Mouse (Mus musculus) G1E (cell line): ENCODE data around the gene Rtn4rl2. TPM values are rescaled to one million over a fixed set of nuclear protein-coding genes. Genes with fewer than 3 reads are reported as not detected.
A peak's percentile ranks its signal among the peaks of the same experiment; 100 is the strongest.

Source experiments
- ATAC-seq: 2 replicates; pipeline ENCODE4 v1.8.0; 2016; ENCODE audit warnings: mild to moderate bottlenecking; ENCODE audit not compliant: insufficient number of reproducible peaks, poor library complexity, low FRiP score, severe bottlenecking; ENCODE audit errors: extremely low read depth
- DNase-seq: peaks from one replicate; pipeline ENCODE4 v3.0.0; 2012; ENCODE audit warnings: low spot score
- H3K27me3 ChIP-seq: 2 replicates; pipeline ENCODE4 v1.6.1; 2012; ENCODE audit warnings: mild to moderate bottlenecking, low read length, inconsistent platforms; ENCODE audit not compliant: insufficient read depth
- H3K36me3 ChIP-seq: replicated peaks from 2 replicates; pipeline ENCODE3; 2012; ENCODE audit warnings: mild to moderate bottlenecking, inconsistent platforms
- H3K4me1 ChIP-seq: 2 replicates; pipeline ENCODE4 v1.6.1; 2012; ENCODE audit warnings: low read depth, low read length, inconsistent platforms, mixed read lengths; ENCODE audit not compliant: insufficient read depth
- H3K4me3 ChIP-seq: 2 replicates; pipeline ENCODE4 v1.5.1; 2012; ENCODE audit warnings: low read depth, mild to moderate bottlenecking, inconsistent platforms, low read length, moderate library complexity, mixed read lengths
- H3K9me3 ChIP-seq: replicated peaks from 2 replicates; pipeline ENCODE4 v1.6.1; 2012; ENCODE audit warnings: inconsistent platforms
- CTCF ChIP-seq: IDR thresholded peaks from 2 replicates; pipeline ENCODE4 v1.5.1; 2012; ENCODE audit warnings: low read depth, low read length, inconsistent platforms, mixed read lengths
- GATA1 ChIP-seq: IDR thresholded peaks from 2 replicates; pipeline ENCODE4 v1.6.1; 2012; ENCODE audit warnings: borderline replicate concordance, low read length, inconsistent platforms, mixed read lengths
- GATA2 ChIP-seq: IDR thresholded peaks from 2 replicates; pipeline ENCODE4 v1.6.1; 2012; ENCODE audit warnings: low read depth, low read length, inconsistent platforms, borderline replicate concordance
- POLR2AphosphoS5 ChIP-seq: IDR thresholded peaks from 2 replicates; pipeline ENCODE4 v1.6.1; 2012; ENCODE audit warnings: low read depth, low read length, inconsistent platforms; ENCODE audit not compliant: insufficient replicate concordance
- TAL1 ChIP-seq: conservative IDR thresholded peaks from 2 replicates; pipeline ENCODE4 v1.6.1; 2012; ENCODE audit warnings: low read depth, low read length, inconsistent platforms, mixed read lengths
- polyA plus RNA-seq: library from polyadenylated mRNA; stranded (reverse); fragments of >175 nt; gene quantifications from 2 replicates; pipeline ENCODE4 v1.2.3, GENCODE M21; 2012
- total RNA-seq, 2 experiments: library from RNA; stranded (forward) in 1 of 2; stranded (reverse) in 1 of 2; fragments of 200-1000 nt in 1 of 2; fragments of >200 nt in 1 of 2; fragmentation: Nextera tagmentation in 1 of 2; gene quantifications; 2 replicates each; pipeline ENCODE4 v1.2.3; 2014 to 2017

Rtn4rl2 gene
- total and polyA plus RNA-seq, 3 experiments: not detected

- ATAC-seq: no peak; the same call in 1 of the 2 replicates
- TF ChIP-seq CTCF: no peak
- no peak for TF ChIP-seq POLR2AphosphoS5
- no peak for TF ChIP-seq GATA1
- TF ChIP-seq GATA2: no peak
- TF ChIP-seq TAL1: no peak
- no peaks in the 10 kb centered on the region for H3K9me3 ChIP-seq
- no peak for DNase-seq
- peaks cover 14% of the 10 kb centered on the region for H3K27me3 ChIP-seq
- H3K4me1 ChIP-seq: peaks cover 3% of the 10 kb centered on the region
- no peaks in the 10 kb centered on the region for H3K36me3 ChIP-seq
- no peak overlapping the region for H3K4me3 ChIP-seq
Observed at GRCm38 (mm10) chr2:84895495-84896198, 9.1 kb upstream of the Rtn4rl2 start.

DNA sequence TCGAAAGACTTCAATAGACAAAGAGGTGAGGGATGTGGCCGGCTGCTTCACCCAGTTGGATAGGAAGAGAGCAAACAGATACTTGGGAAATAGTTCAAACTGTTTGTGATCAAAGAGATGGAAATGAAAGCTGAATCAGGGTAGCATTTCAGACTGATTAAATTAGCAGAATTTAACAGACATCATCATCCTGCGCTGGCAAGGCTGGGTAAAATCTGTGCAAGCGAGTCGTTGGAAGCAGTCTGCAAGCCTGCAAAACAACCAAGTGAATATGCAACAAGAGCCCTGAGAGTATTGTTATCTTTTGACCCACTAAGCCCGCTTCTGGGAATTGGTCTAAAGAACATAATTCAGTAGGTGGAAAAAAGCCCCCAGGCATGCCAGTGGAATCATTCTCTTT, 6.8 kb upstream of the Rtn4rl2 start:
- Histone ChIP-seq H3K4me3 (no peak overlapping the region), H3K27me3 (peaks cover 22% of the 10 kb centered on the region), H3K4me1 (peaks cover 8% of the 10 kb centered on the region), H3K9me3 (no peaks in the 10 kb centered on the region), H3K36me3 (no peaks in the 10 kb centered on the region)
- ATAC-seq: no peak
- TF ChIP-seq POLR2AphosphoS5 (no peak), GATA2 (no peak), GATA1 (no peak)
- DNase-seq: no peak

GRCm38 (mm10) chr2:84890045-84890340, 3.5 kb upstream of the Rtn4rl2 start:
- Histone ChIP-seq H3K4me1 (peaks cover 14% of the 10 kb centered on the region), H3K36me3 (no peaks in the 10 kb centered on the region), H3K27me3 (peaks cover 51% of the 10 kb centered on the region), H3K9me3 (peaks cover 3% of the 10 kb centered on the region; the same call in 1 of the 2 replicates), H3K4me3 (no peak overlapping the region)
- peak; percentile 84 for ATAC-seq
- peak; percentile 70 for DNase-seq
- TF ChIP-seq CTCF (peak; percentile 69; the same call in 1 of the 2 replicates), GATA2 (no peak), TAL1 (no peak), GATA1 (no peak), POLR2AphosphoS5 (no peak)

DNA sequence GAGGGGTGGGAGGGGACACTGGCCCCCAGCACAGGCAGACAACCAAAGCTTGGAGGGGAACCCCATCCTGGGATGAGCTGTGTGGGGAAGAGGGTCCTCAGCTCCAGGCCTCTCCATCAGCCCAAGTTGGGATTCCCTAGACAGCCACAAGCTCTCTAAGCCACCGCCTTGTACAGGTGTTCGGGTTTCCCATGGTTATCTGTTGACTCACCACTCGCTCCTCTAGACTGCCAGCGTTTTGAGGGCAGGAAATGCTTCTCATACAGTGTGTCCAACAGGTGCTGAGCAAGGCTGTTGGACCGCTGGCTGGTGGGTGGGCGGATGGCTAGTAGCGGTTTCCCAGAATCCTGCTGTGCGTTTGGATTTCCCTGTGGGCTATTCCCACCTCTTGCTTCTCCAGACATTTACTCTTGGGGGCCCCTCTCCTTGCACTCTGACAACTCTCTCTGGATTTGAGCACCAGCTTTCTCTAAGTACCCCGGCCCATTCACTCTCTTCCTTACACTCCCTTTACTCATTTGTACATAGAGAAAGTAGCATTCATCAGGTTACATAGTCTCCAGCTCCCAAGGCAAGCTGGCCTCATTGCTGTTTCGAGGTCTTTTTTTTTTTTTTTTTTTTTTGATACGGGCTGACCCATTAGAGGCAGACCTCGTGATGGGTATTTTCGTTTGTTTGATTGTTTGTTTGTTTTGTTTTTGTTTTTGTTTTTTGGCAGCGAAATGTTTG, 3.0 kb upstream of the Rtn4rl2 start:
- peaks cover 55% of the 10 kb centered on the region for H3K27me3 ChIP-seq
- no peak overlapping the region for H3K4me3 ChIP-seq
- ATAC-seq: no peak
- DNase-seq: no peak
- peaks cover 14% of the 10 kb centered on the region for H3K4me1 ChIP-seq
- H3K9me3 ChIP-seq: peaks cover 3% of the 10 kb centered on the region; the same call in 1 of the 2 replicates
- TF ChIP-seq GATA2: no peak
- no peak for TF ChIP-seq GATA1
- no peak for TF ChIP-seq TAL1
- no peak for TF ChIP-seq CTCF
- no peak for TF ChIP-seq POLR2AphosphoS5
- H3K36me3 ChIP-seq: no peaks in the 10 kb centered on the region

- TF ChIP-seq GATA1 (no peak), TAL1 (no peak), POLR2AphosphoS5 (no peak), GATA2 (no peak), CTCF (no peak)
- Histone ChIP-seq H3K9me3 (peaks cover 3% of the 10 kb centered on the region; the same call in 1 of the 2 replicates), H3K4me1 (peaks cover 14% of the 10 kb centered on the region), H3K36me3 (no peaks in the 10 kb centered on the region), H3K27me3 (peaks cover 57% of the 10 kb centered on the region), H3K4me3 (no peak overlapping the region)
- DNase-seq: peak; percentile 45
- no peak for ATAC-seq
Observed at GRCm38 (mm10) chr2:84888657-84889315, 2.3 kb upstream of the Rtn4rl2 start.

GRCm38 (mm10) chr2:84887411-84888271, 1.1 kb upstream of the Rtn4rl2 start:
- no peak for DNase-seq
- no peak for TF ChIP-seq CTCF
- TF ChIP-seq GATA1: no peak
- no peak for TF ChIP-seq TAL1
- ATAC-seq: no peak

More at GRCm38 (mm10) chr2:84887411-84888271, 1.1 kb upstream of the Rtn4rl2 start:
- no peaks in the 10 kb centered on the region for H3K36me3 ChIP-seq
- peaks cover 53% of the 10 kb centered on the region for H3K27me3 ChIP-seq
- H3K4me1 ChIP-seq: peaks cover 14% of the 10 kb centered on the region
- H3K4me3 ChIP-seq: no peak overlapping the region
- peaks cover 3% of the 10 kb centered on the region; the same call in 1 of the 2 replicates for H3K9me3 ChIP-seq
